Mouse (Mus musculus) small intestine, adult 2 months (tissue): ENCODE measurements around the gene Spta1. TPM values are rescaled to one million over a fixed set of nuclear protein-coding genes. Genes with fewer than 3 reads are reported as not detected.

Experiments
- H3K27ac ChIP-seq: fragments of 200-500 bp; 2 replicates; pipeline ENCODE4 v1.5.1; 2012; ENCODE audit warnings: low read depth, low read length, control low read depth, inconsistent platforms; ENCODE audit not compliant: insufficient read depth
- H3K27me3 ChIP-seq: fragments of 200-500 bp; 2 replicates; pipeline ENCODE4 v1.6.1; 2012; ENCODE audit warnings: mild to moderate bottlenecking, moderate library complexity, low read length, inconsistent platforms; ENCODE audit not compliant: control insufficient read depth, insufficient read depth
- H3K36me3 ChIP-seq: fragments of 200-500 bp; 2 replicates; pipeline ENCODE4 v1.6.1; 2012; ENCODE audit warnings: mild to moderate bottlenecking, low read length, control low read depth, inconsistent platforms; ENCODE audit not compliant: control insufficient read depth, insufficient read depth
- H3K4me1 ChIP-seq: fragments of 200-500 bp; 2 replicates; pipeline ENCODE4 v1.6.1; 2012; ENCODE audit warnings: low read length, inconsistent platforms, mixed read lengths; ENCODE audit not compliant: control insufficient read depth, insufficient read depth, insufficient read length
- H3K4me3 ChIP-seq: fragments of 200-500 bp; 2 replicates; pipeline ENCODE4 v1.5.1; 2012; ENCODE audit warnings: low read depth, mild to moderate bottlenecking, control low read depth, inconsistent platforms, low read length, moderate library complexity
- CTCF ChIP-seq: fragments of 200-500 bp; IDR thresholded peaks from 2 replicates; pipeline ENCODE4 v1.5.1; 2012; ENCODE audit warnings: low read depth, mild to moderate bottlenecking, control low read depth, inconsistent platforms, low read length, moderate library complexity, mixed read lengths; ENCODE audit not compliant: insufficient replicate concordance, insufficient read length; ENCODE audit errors: extremely low read depth
- POLR2A ChIP-seq: fragments of 200-500 bp; IDR thresholded peaks from 2 replicates; pipeline ENCODE4 v1.6.1; 2012; ENCODE audit warnings: low read depth, mild to moderate bottlenecking, control low read depth, inconsistent platforms, low read length, moderate library complexity
- WGBS: fragments of 180-500 bp; shearing (Covaris S2); methylation state at CpG from one replicate; pipeline ENCODE4 v1.1.7; 2018; 5-methylcytosine and 5-hydroxymethylcytosine counted together
- polyA plus RNA-seq: library from polyadenylated mRNA; depleted of rRNA; stranded (reverse); fragments of >200 nt; gene quantifications from 2 replicates; pipeline ENCODE4 v1.2.3, GENCODE M21; 2012; rRNA removed

Gene Spta1
- polyA plus RNA-seq, result not detected in 2 replicates

DNA sequence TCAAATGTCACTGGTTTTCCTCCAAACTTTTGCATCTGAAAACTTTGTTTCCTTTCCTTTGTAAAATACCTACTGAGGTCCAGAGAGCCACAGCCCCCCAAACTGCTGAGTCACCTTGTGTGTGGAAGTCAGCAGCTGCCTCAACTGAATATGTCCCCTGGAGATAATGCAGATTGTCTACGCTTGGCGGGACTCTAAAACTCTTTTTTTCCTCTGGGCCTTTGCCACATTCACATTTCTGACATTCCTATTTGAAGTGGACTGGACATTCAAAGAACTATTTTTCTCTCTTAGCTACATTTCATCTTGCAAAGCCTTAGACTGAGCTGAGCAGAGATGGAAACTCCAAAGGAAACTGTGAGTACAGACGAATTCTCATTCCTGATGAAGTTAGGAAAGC, at the start of gene Spta1:
TSS of gene Spta1 (plus strand) at position 172 of the 400 bp plus-strand sequence.
- no peaks in the 10 kb centered on the region for H3K27me3 ChIP-seq
- no peaks in the 10 kb centered on the region for H3K4me1 ChIP-seq
- TF ChIP-seq POLR2A (no peak), CTCF (no peak)
- H3K27ac ChIP-seq, result no peak within 1 kb of the TSS
- WGBS, result 53% methylated on average over 3 of the region's 3 CpGs
- H3K4me3 ChIP-seq, result no peak within 1 kb of the TSS
- no peaks in the 10 kb centered on the region for H3K36me3 ChIP-seq

DNA sequence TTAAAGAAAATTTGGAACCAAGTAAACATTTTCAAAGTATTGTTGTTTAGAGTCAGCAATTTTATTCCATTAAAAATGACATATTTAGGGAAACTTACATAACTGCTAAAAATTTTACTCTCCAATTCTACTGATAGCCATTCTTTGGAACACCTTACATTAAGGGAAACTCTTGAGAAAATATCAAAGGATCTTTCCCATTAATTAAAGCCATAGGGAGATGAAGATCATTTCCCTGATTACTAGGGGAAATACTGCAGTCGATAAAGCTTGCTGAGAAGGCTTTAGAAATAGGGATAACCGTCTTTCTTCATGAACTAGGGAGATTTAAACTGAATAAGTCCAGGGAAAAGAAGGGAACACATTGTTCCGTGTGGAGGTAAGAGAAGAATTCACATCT, 41.4 kb upstream of the Spta1 start, which contains the start of gene Olfr424:
TSS of gene Olfr424 (plus strand) at position 301 of the 400 bp plus-strand sequence.
- Histone ChIP-seq H3K27me3 (no peaks in the 10 kb centered on the region), H3K27ac (no peak within 1 kb of the TSS), H3K4me3 (no peak within 1 kb of the TSS), H3K4me1 (no peaks in the 10 kb centered on the region), H3K36me3 (no peaks in the 10 kb centered on the region)
- WGBS, result 87% methylated on average over 3 of the region's 3 CpGs
- TF ChIP-seq CTCF (no peak), POLR2A (no peak)

DNA sequence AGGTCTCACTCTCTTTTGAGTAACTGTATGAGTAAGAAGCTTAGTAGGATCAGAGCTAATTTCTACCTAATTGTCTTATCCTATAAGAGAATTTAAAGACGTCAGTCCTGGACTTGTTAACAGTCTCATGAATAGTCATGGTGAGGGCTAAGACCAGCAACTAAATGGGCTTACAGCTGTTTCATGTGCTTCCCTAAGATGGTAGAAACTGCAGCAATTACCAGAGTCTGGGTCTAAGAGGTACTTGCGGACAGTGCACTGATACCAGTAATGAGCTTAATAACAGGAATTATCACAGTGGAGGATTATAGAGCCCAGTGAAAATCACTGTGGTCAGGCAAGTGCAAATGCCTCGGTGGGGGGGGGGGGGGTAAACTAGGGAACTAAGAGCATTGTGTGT, 40.6 kb upstream of the Spta1 start:
- Histone ChIP-seq H3K36me3 (no peaks in the 10 kb centered on the region), H3K4me1 (no peaks in the 10 kb centered on the region), H3K27me3 (no peaks in the 10 kb centered on the region), H3K27ac (no peak overlapping the region), H3K4me3 (no peak overlapping the region)
- no peak for TF ChIP-seq POLR2A
- TF ChIP-seq CTCF, result no peak
- WGBS, result 74% methylated on average over 3 of the region's 3 CpGs

DNA sequence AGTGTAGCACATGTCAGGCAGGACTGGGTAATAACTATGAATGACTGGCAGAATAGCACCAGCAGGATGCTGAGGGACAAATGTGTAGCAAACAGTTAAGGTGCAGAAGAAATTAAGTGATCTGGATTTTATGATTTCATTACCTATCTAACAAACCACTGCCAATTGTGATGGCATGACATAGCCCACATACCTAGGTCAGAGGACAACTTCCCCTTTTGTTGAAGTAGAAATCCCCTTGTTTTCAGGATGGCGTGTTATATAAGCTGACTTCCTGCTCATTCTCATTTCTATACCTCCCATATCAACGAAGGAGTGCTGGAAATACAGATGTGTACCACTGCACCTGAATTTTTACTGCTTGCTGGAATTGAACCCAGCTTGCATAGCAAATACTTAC, 31.2 kb upstream of the Spta1 start:
- 61% methylated on average over 2 of the region's 2 CpGs for WGBS
- Histone ChIP-seq H3K27ac (no peak overlapping the region), H3K4me3 (no peak overlapping the region), H3K4me1 (no peaks in the 10 kb centered on the region), H3K27me3 (no peaks in the 10 kb centered on the region), H3K36me3 (no peaks in the 10 kb centered on the region)
- TF ChIP-seq POLR2A (no peak), CTCF (no peak)

DNA sequence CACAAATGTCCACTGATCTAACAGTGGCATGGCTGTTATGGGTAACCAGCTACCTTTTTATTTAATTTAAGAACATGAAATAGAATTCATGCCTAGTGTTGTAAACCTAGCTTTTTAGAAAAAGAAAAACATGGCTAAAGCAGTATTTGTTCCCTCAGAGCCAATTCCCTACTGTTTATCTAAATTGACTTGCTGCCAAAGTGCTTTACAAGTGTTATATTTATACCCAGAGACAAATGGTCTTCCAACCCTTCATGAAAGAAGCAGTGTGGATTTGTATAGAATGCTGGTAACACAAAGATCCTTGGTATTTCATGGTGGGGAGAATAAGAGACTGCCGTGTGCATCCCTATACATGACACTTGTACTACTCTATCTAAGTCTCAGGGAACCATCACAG, 25.9 kb upstream of the Spta1 start:
- Histone ChIP-seq H3K36me3 (no peaks in the 10 kb centered on the region), H3K4me1 (no peaks in the 10 kb centered on the region), H3K27ac (no peak overlapping the region), H3K27me3 (no peaks in the 10 kb centered on the region), H3K4me3 (no peak overlapping the region)
- TF ChIP-seq POLR2A, result no peak
- WGBS, result 79% methylated on average over 1 of the region's 1 CpGs

DNA sequence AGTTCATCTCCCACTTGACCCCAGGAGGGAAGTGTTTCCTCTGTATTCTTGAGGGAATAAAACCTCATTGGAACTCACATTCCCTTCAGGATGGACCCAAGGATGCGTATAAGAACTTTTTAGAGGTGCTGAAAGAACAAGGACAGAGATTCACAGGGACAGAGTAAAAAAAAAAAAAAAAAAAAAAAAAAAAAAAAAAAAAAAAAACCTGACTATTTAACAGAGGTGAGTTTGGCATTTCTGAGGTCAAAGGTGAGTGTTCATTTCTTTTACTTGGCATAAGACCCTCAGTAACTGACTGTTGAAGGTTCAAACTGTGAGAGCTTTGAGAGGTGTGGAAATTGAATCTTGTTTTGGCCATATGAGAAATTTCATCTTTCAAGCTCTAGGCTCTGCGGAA, 23.3 kb upstream of the Spta1 start:
- Histone ChIP-seq H3K4me1 (no peaks in the 10 kb centered on the region), H3K27ac (no peak overlapping the region), H3K4me3 (no peak overlapping the region), H3K36me3 (no peaks in the 10 kb centered on the region), H3K27me3 (no peaks in the 10 kb centered on the region)
- WGBS, result 90% methylated on average over 2 of the region's 2 CpGs
- no peak for TF ChIP-seq POLR2A
- TF ChIP-seq CTCF, result no peak

DNA sequence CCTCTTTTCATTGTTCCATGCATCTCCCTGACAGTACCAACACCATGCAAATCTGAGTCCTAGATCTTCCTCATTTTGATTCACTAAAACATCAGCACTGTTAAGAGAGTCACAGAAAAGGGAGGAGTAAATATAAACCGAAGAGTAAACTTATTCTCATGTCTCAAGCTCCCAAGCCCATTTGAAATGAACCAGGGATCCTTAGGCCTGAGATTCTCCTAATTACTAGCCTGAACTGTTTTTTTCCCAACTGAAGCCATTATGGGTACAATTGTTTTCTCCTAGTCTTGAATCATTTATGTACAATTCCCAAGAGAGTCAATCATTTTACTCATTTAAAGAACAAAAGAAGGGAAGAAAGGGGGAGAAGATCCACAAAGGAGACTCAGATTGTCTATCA, 17.2 kb upstream of the Spta1 start, which contains the start of gene Olfr420:
TSS of gene Olfr420 (plus strand) at position 301 of the 400 bp plus-strand sequence.
- TF ChIP-seq POLR2A (no peak), CTCF (no peak)
- WGBS, result 73% methylated on average over 1 of the region's 1 CpGs
- Histone ChIP-seq H3K27ac (no peak within 1 kb of the TSS), H3K27me3 (no peaks in the 10 kb centered on the region), H3K36me3 (no peaks in the 10 kb centered on the region), H3K4me3 (no peak within 1 kb of the TSS), H3K4me1 (no peaks in the 10 kb centered on the region)

DNA sequence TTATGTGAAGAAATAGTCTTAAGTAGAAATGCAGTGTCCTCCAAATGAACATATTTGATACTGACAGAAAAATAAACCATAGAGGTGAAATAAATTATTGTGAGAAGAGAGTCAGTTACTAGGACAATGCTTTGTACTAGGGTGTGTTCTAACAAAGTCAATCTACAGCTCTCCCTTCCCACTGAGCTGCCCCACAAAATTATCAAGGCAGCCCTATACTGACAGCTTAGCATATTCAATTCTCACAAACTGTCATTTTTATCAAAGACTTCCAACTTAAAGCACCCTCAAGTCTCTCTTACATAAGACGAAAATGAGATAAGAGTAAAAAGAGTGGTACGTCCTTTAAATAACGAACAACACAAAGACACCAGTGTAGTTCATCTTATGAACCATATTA, 15.0 kb upstream of the Spta1 start:
- Histone ChIP-seq H3K27ac (no peak overlapping the region), H3K27me3 (no peaks in the 10 kb centered on the region), H3K4me3 (no peak overlapping the region), H3K36me3 (no peaks in the 10 kb centered on the region), H3K4me1 (no peaks in the 10 kb centered on the region)
- TF ChIP-seq CTCF, result no peak
- TF ChIP-seq POLR2A, result no peak
- 85% methylated on average over 3 of the region's 3 CpGs for WGBS
